Mouse (Mus musculus) limb, embryonic 10.5 days (tissue): ENCODE data around the gene Tbc1d1. TPM values are rescaled to one million over a fixed set of nuclear protein-coding genes. Genes with fewer than 3 reads are reported as not detected.
A peak's percentile ranks its signal among the peaks of the same experiment; 100 is the strongest.

Source experiments
- DNase-seq: peaks from one replicate; pipeline ENCODE4 v3.0.0-alpha.2; 2017; ENCODE audit warnings: low spot score
- H3K27ac ChIP-seq: fragments of 300-500 bp; sonication (generic); 2 replicates; pipeline ENCODE4 v1.5.1; 2016; ENCODE audit warnings: mild to moderate bottlenecking
- H3K27me3 ChIP-seq: fragments of 300-500 bp; sonication (generic); 2 replicates; pipeline ENCODE4 v1.6.1; 2016; ENCODE audit warnings: low read depth, mild to moderate bottlenecking; ENCODE audit not compliant: poor library complexity, severe bottlenecking
- H3K36me3 ChIP-seq: fragments of 300-500 bp; sonication (generic); 2 replicates; pipeline ENCODE4 v1.6.1; 2016; ENCODE audit warnings: mild to moderate bottlenecking, moderate library complexity
- H3K4me1 ChIP-seq: fragments of 300-500 bp; sonication (generic); 2 replicates; pipeline ENCODE4 v1.6.1; 2016
- H3K4me3 ChIP-seq: fragments of 300-500 bp; sonication (generic); 2 replicates; pipeline ENCODE4 v1.5.1; 2016; ENCODE audit warnings: mild to moderate bottlenecking, moderate library complexity
- H3K9me3 ChIP-seq: fragments of 300-500 bp; sonication (generic); replicated peaks from 2 replicates; pipeline ENCODE4 v1.6.1; 2016; ENCODE audit warnings: mild to moderate bottlenecking
- WGBS: fragments of 180-500 bp; shearing (Covaris S2); methylation state at CpG from one replicate; pipeline ENCODE4 v1.1.7; 2016; 5-methylcytosine and 5-hydroxymethylcytosine counted together
- microRNA-seq: library from miRNA; unstranded; fragments of <30 nt; microRNA quantifications from one replicate; pipeline ENCODE4, GENCODE M21; 2017
- polyA plus RNA-seq: library from polyadenylated mRNA; unstranded; fragments of >200 nt; fragmentation: Nextera tagmentation; extraction: Ambion mirVana; gene quantifications from 2 replicates; pipeline ENCODE4 v1.2.1, GENCODE M21; 2016

Gene Tbc1d1
- polyA plus RNA-seq, 1 experiment from 2014 or later = 35.0 TPM

DNA sequence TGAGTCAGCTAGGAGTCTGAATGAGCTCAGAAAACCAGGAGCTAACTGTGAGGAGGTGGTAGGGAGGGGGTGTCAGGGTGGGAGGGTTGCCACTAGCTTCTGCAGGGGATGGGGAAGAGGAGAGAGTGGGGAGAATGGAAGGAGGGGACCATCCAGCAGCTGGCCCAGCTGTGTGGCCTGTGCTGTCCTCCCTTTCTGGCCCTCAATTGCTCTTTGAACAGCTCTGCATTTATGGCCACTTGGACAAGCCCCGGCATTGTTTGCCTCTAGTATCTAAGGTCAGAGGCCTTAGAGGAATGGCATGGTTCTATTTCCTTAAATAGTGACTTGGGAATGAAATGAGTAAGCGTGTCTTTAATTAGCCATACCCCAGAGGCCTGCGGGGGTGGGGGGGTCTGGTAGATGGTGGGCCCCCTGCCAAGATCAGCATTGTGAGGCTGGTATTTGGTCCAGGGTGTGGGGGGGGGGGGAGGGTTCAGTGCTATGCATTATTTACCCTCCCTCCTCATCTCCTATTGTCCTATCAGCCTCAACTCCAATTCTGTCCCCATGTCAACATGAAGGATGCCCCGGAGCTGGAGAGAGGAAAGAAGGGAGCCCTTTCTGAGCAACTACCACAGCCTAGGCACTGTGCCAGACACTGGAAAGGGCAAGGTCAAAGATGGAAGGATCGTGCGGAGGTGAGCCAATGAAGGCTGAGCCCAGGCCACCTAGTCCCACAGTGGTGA, 233.3 kb downstream of the Tbc1d1 start:
- Histone ChIP-seq H3K4me1 (peaks cover 47% of the 10 kb centered on the region), H3K27ac (peak overlapping the region; percentile 80), H3K36me3 (no peaks in the 10 kb centered on the region), H3K9me3 (no peaks in the 10 kb centered on the region), H3K4me3 (no peak overlapping the region), H3K27me3 (no peaks in the 10 kb centered on the region)
- WGBS = 34% methylated on average over 6 of the region's 6 CpGs
- DNase-seq = no peak

DNA sequence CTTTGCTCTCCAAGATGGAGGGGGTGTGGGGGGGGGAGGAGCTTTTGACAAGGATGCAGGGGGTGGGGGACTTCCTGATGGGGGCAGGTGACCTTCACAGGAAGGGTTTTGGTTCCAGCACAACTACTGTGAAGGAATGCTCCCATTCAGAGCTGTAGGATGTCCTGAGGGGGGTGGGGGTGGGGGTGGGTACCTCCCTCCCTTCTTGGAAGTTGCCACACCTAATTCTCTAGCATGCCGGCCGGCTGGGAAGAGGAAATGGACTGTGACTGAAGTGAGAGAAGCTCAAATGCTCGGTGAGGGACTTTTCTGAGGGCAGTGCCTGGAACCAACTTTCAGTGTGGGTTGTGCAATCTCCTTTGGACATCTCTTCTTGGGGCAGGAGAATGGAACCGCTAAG, 235.2 kb downstream of the Tbc1d1 start:
- Histone ChIP-seq H3K27ac (no peak overlapping the region; the same call in 1 of the 2 replicates), H3K9me3 (no peaks in the 10 kb centered on the region), H3K4me3 (no peak overlapping the region), H3K4me1 (peaks cover 41% of the 10 kb centered on the region), H3K27me3 (no peaks in the 10 kb centered on the region), H3K36me3 (no peaks in the 10 kb centered on the region)
- 38% methylated on average over 4 of the region's 4 CpGs for WGBS
- DNase-seq = no peak

DNA sequence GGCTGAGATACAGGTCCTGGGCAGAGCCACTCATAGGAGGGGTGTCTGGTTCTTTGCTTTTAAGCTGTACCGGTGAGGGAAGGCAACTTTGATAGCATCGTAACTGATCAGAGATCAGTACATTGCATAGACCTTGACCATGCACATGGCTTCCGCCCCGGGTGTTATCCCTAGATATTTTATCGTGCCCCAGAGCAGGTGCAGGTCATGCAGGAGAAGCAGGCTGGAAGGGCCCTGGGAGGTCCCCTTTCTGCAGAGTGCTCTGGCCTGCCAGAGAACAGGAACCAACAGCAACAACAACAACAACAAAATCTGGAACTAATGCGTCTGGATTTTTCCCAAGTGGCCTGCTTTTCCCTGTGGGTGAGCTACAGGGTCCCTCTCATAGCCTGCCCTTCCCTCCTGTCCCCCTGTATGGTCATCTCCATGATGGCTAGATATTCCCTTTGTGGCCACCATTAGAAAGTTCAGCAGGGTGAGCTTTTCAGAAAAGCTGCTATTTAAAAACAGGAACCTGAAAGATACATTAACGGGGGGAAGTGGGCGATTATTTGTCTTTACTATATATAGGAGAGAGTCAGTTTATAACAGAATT, 236.4 kb downstream of the Tbc1d1 start:
- Histone ChIP-seq H3K4me1 (peaks cover 41% of the 10 kb centered on the region), H3K27me3 (no peaks in the 10 kb centered on the region), H3K9me3 (no peaks in the 10 kb centered on the region), H3K36me3 (no peaks in the 10 kb centered on the region), H3K27ac (peak overlapping the region; percentile 25; the same call in 1 of the 2 replicates), H3K4me3 (no peak overlapping the region)
- DNase-seq = no peak
- WGBS = 90% methylated on average over 8 of the region's 8 CpGs

GRCm38 (mm10) chr5:64393530-64393929, 237.4 kb downstream of the Tbc1d1 start:
- Histone ChIP-seq H3K27ac (no peak overlapping the region), H3K4me1 (peaks cover 33% of the 10 kb centered on the region), H3K4me3 (no peak overlapping the region), H3K27me3 (no peaks in the 10 kb centered on the region), H3K36me3 (no peaks in the 10 kb centered on the region), H3K9me3 (no peaks in the 10 kb centered on the region)
- no peak for DNase-seq
- WGBS = 81% methylated on average over 4 of the region's 4 CpGs

DNA sequence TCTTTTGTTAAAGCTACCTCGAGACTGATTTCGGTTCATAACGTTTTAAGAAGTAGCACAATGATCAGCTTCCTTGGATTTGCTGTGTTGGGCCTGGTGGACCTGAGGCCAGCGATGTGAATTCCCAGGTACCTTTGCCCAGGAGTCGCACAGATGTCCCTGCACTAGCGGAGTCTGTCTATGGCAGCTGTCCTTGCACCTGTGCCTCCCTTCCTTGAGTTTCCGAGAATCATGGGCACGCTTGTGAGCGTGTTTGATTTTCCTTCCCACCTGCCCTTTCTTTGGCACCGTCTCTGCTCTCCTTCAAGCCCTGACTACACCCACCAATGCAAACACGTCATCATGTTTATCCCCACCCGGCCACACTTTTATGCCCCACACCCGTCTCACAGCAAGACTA, 242.1 kb downstream of the Tbc1d1 start:
- 86% methylated on average over 13 of the region's 13 CpGs for WGBS
- Histone ChIP-seq H3K4me3 (no peak overlapping the region), H3K9me3 (no peaks in the 10 kb centered on the region), H3K27me3 (no peaks in the 10 kb centered on the region), H3K4me1 (no peaks in the 10 kb centered on the region), H3K36me3 (no peaks in the 10 kb centered on the region), H3K27ac (no peak overlapping the region)
- no peak for DNase-seq

- WGBS = 89% methylated on average over 4 of the region's 4 CpGs
- Histone ChIP-seq H3K36me3 (no peaks in the 10 kb centered on the region), H3K4me1 (no peaks in the 10 kb centered on the region), H3K27ac (no peak overlapping the region), H3K9me3 (no peaks in the 10 kb centered on the region), H3K27me3 (no peaks in the 10 kb centered on the region), H3K4me3 (no peak overlapping the region)
- no peak for DNase-seq
These were observed 244.6 kb downstream of the Tbc1d1 start for GRCm38 (mm10) chr5:64400742-64401141.

Small RNAs within 50 kb of the gene (microRNA-seq; reads per million reads assigned to microRNA genes)
- gene Gm22395 = not detected

Other genes starting within 250 kb of the Tbc1d1 start
- gene Rell1, start 187.4 kb upstream of the Tbc1d1 start, polyA plus RNA-seq = 13.5 and 15.0 TPM in 2 replicates
- gene Pgm2, start 63.4 kb upstream of the Tbc1d1 start, polyA plus RNA-seq = 22.5 and 26.8 TPM in 2 replicates